Mouse (Mus musculus): ENCODE data around the gene Fat3. TPM values are rescaled to one million over a fixed set of nuclear protein-coding genes. Genes with fewer than 3 reads are reported as not detected.

Fat3 gene
- polyA plus RNA-seq, 1 experiment = 10.5 TPM

GRCm38 (mm10) chr9:16356636-16357035, 144.4 kb downstream of the Fat3 start:
- no peak for TF ChIP-seq POLR2A (IDR thresholded peaks at IDR 0.05; ENCODE audit: borderline replicate concordance, insufficient read depth, low read length)
- peak; percentile 16 to 59 for DNase-seq
- Histone ChIP-seq H3K27ac (ENCODE audit: insufficient read depth, low read length) (no peak overlapping the region), H3K27me3 (ENCODE audit: control insufficient read depth, insufficient read depth, low read length) (no peaks in the 10 kb centered on the region), H3K4me3 (replicated peaks; ENCODE audit: insufficient read depth, low read depth, low read length) (no peak overlapping the region), H3K4me1 (ENCODE audit: control insufficient read depth, insufficient read depth, low read length) (peaks cover 5% of the 10 kb centered on the region; the same call in 1 of the 2 replicates)
- WGBS = 28% methylated on average over 4 of the region's 4 CpGs

- Histone ChIP-seq H3K27me3 (ENCODE audit: control insufficient read depth, insufficient read depth, low read length) (no peaks in the 10 kb centered on the region), H3K4me3 (replicated peaks; ENCODE audit: insufficient read depth, low read depth, low read length) (no peak overlapping the region), H3K27ac (ENCODE audit: insufficient read depth, low read length) (no peak overlapping the region), H3K4me1 (ENCODE audit: control insufficient read depth, insufficient read depth, low read length) (peaks cover 5% of the 10 kb centered on the region; the same call in 1 of the 2 replicates)
- WGBS = 82% methylated on average over 1 of the region's 1 CpGs
- TF ChIP-seq POLR2A (IDR thresholded peaks at IDR 0.05; ENCODE audit: borderline replicate concordance, insufficient read depth, low read length) (no peak), CTCF (IDR thresholded peaks at IDR 0.05; ENCODE audit: borderline replicate concordance, insufficient read depth, low read depth, low read length) (no peak)
- no peak for DNase-seq
Observed at GRCm38 (mm10) chr9:16354906-16355305, 146.2 kb downstream of the Fat3 start.

- H3K27me3 ChIP-seq (ENCODE audit: control insufficient read depth, insufficient read depth, low read length) = no peaks in the 10 kb centered on the region
- no peak for DNase-seq
- WGBS = 79% methylated on average over 4 of the region's 4 CpGs
- no peak overlapping the region for H3K27ac ChIP-seq (ENCODE audit: insufficient read depth, low read length)
- no peak for TF ChIP-seq CTCF (IDR thresholded peaks at IDR 0.05; ENCODE audit: borderline replicate concordance, insufficient read depth, low read depth, low read length)
- TF ChIP-seq POLR2A (IDR thresholded peaks at IDR 0.05; ENCODE audit: borderline replicate concordance, insufficient read depth, low read length) = no peak
- no peak overlapping the region for H3K4me3 ChIP-seq (replicated peaks; ENCODE audit: insufficient read depth, low read depth, low read length)
- H3K4me1 ChIP-seq (ENCODE audit: control insufficient read depth, insufficient read depth, low read length) = peaks cover 5% of the 10 kb centered on the region; the same call in 1 of the 2 replicates
Observed at GRCm38 (mm10) chr9:16353049-16353724, 147.9 kb downstream of the Fat3 start.

- 79% methylated on average over 4 of the region's 4 CpGs for WGBS
- H3K27ac ChIP-seq (ENCODE audit: insufficient read depth, low read length) = no peak overlapping the region
Observed at GRCm38 (mm10) chr9:16352486-16353048, 148.5 kb downstream of the Fat3 start.

GRCm38 (mm10) chr9:16344902-16345855, 155.9 kb downstream of the Fat3 start:
- no peaks in the 10 kb centered on the region for H3K27me3 ChIP-seq (ENCODE audit: control insufficient read depth, insufficient read depth, low read length)
- DNase-seq = peak in 1 of 2 experiments; percentile 15
- 50% methylated on average over 11 of the region's 11 CpGs for WGBS

More at GRCm38 (mm10) chr9:16352486-16353048, 148.5 kb downstream of the Fat3 start:
- TF ChIP-seq CTCF (IDR thresholded peaks at IDR 0.05; ENCODE audit: borderline replicate concordance, insufficient read depth, low read depth, low read length) (no peak), POLR2A (IDR thresholded peaks at IDR 0.05; ENCODE audit: borderline replicate concordance, insufficient read depth, low read length) (no peak)
- DNase-seq = peak in 1 of 2 experiments; percentile 35
- Histone ChIP-seq H3K27me3 (ENCODE audit: control insufficient read depth, insufficient read depth, low read length) (no peaks in the 10 kb centered on the region), H3K4me1 (ENCODE audit: control insufficient read depth, insufficient read depth, low read length) (peaks cover 5% of the 10 kb centered on the region; the same call in 1 of the 2 replicates), H3K4me3 (replicated peaks; ENCODE audit: insufficient read depth, low read depth, low read length) (no peak overlapping the region)

GRCm38 (mm10) chr9:16343191-16343590, 157.9 kb downstream of the Fat3 start:
- Histone ChIP-seq H3K4me3 (replicated peaks; ENCODE audit: insufficient read depth, low read depth, low read length) (no peak overlapping the region), H3K4me1 (ENCODE audit: control insufficient read depth, insufficient read depth, low read length) (no peaks in the 10 kb centered on the region), H3K27ac (ENCODE audit: insufficient read depth, low read length) (no peak overlapping the region), H3K27me3 (ENCODE audit: control insufficient read depth, insufficient read depth, low read length) (no peaks in the 10 kb centered on the region)
- TF ChIP-seq CTCF (IDR thresholded peaks at IDR 0.05; ENCODE audit: borderline replicate concordance, insufficient read depth, low read depth, low read length) = no peak
- no peak for TF ChIP-seq POLR2A (IDR thresholded peaks at IDR 0.05; ENCODE audit: borderline replicate concordance, insufficient read depth, low read length)
- no peak for DNase-seq
- WGBS = 89% methylated on average over 2 of the region's 2 CpGs

More at GRCm38 (mm10) chr9:16344902-16345855, 155.9 kb downstream of the Fat3 start:
- Histone ChIP-seq H3K4me3 (replicated peaks; ENCODE audit: insufficient read depth, low read depth, low read length) (no peak overlapping the region), H3K4me1 (ENCODE audit: control insufficient read depth, insufficient read depth, low read length) (no peaks in the 10 kb centered on the region), H3K27ac (ENCODE audit: insufficient read depth, low read length) (no peak overlapping the region)
- TF ChIP-seq POLR2A (IDR thresholded peaks at IDR 0.05; ENCODE audit: borderline replicate concordance, insufficient read depth, low read length) (no peak), CTCF (IDR thresholded peaks at IDR 0.05; ENCODE audit: borderline replicate concordance, insufficient read depth, low read depth, low read length) (no peak)

GRCm38 (mm10) chr9:16342577-16342976, 158.5 kb downstream of the Fat3 start:
- Histone ChIP-seq H3K4me1 (ENCODE audit: control insufficient read depth, insufficient read depth, low read length) (no peaks in the 10 kb centered on the region), H3K27me3 (ENCODE audit: control insufficient read depth, insufficient read depth, low read length) (no peaks in the 10 kb centered on the region), H3K27ac (ENCODE audit: insufficient read depth, low read length) (no peak overlapping the region), H3K4me3 (replicated peaks; ENCODE audit: insufficient read depth, low read depth, low read length) (no peak overlapping the region)
- no peak for DNase-seq
- TF ChIP-seq CTCF (IDR thresholded peaks at IDR 0.05; ENCODE audit: borderline replicate concordance, insufficient read depth, low read depth, low read length) = no peak
- no peak for TF ChIP-seq POLR2A (IDR thresholded peaks at IDR 0.05; ENCODE audit: borderline replicate concordance, insufficient read depth, low read length)
- WGBS = 70% methylated on average over 8 of the region's 8 CpGs

Measured in cerebellum, adult 2 months (tissue).